Mouse (Mus musculus) ES-E14 (cell line): Measurements from ENCODE around the gene Tes3-ps. TPM values are rescaled to one million over a fixed set of nuclear protein-coding genes. Genes with fewer than 3 reads are reported as not detected.
A peak's percentile ranks its signal among the peaks of the same experiment; 100 is the strongest.

Experiments
- DNase-seq: peaks from one replicate; pipeline ENCODE4 v3.0.0-alpha.2; 2013; ENCODE audit warnings: low read depth, low spot score
- H3K27ac ChIP-seq: 2 replicates; pipeline ENCODE4 v1.5.1; 2012; ENCODE audit warnings: low read depth, mild to moderate bottlenecking, low read length, moderate library complexity, mixed read lengths; ENCODE audit not compliant: poor library complexity, insufficient read depth, severe bottlenecking
- H3K36me3 ChIP-seq: 2 replicates; pipeline ENCODE4 v1.6.1; 2012; ENCODE audit warnings: mild to moderate bottlenecking, low read length, moderate library complexity, mixed read lengths; ENCODE audit not compliant: control insufficient read depth, poor library complexity, insufficient read depth, severe bottlenecking
- H3K4me1 ChIP-seq, 2 experiments: fragments of 150-350 bp in 1 of 2; sonication (generic) in 1 of 2; 2 replicates each; pipeline ENCODE4 v1.6.1; 2012; ENCODE audit warnings: low read length in 2 of 2, mild to moderate bottlenecking in 1 of 2, mixed read lengths in 1 of 2; ENCODE audit not compliant: control insufficient read depth in 2 of 2, insufficient read depth in 2 of 2, poor library complexity in 1 of 2
- H3K4me3 ChIP-seq, 2 experiments: fragments of 150-350 bp in 1 of 2; sonication (generic) in 1 of 2; 2 replicates each; pipeline ENCODE4 v1.5.1; 2012; ENCODE audit warnings: low read length in 2 of 2, low read depth in 1 of 2, mild to moderate bottlenecking in 1 of 2, mixed read lengths in 1 of 2; ENCODE audit not compliant: insufficient read depth in 1 of 2, poor library complexity in 1 of 2, severe bottlenecking in 1 of 2
- H3K9ac ChIP-seq: 2 replicates; pipeline ENCODE4 v1.6.1; 2012; ENCODE audit warnings: low read depth, mild to moderate bottlenecking, low read length, mixed read lengths; ENCODE audit not compliant: poor library complexity, insufficient read depth, severe bottlenecking
- H3K9me3 ChIP-seq: fragments of 150-350 bp; sonication (generic); 2 replicates; pipeline ENCODE4 v1.6.1; 2012; ENCODE audit warnings: low read depth, mild to moderate bottlenecking, low read length; ENCODE audit not compliant: control insufficient read depth, insufficient read depth
- CHD2 ChIP-seq: IDR thresholded peaks from 2 replicates; pipeline ENCODE4 v1.6.1; 2014; ENCODE audit warnings: mild to moderate bottlenecking, low read depth, low read length, inconsistent platforms
- HCFC1 ChIP-seq: IDR thresholded peaks from 2 replicates; pipeline ENCODE4 v1.6.1; 2012; ENCODE audit warnings: low read length, inconsistent platforms, borderline replicate concordance; ENCODE audit not compliant: insufficient read depth
- MAFK ChIP-seq: IDR thresholded peaks from 2 replicates; pipeline ENCODE4 v1.6.1; 2014; ENCODE audit warnings: mild to moderate bottlenecking, low read depth, low read length, inconsistent platforms; ENCODE audit not compliant: insufficient read depth
- ZC3H11A ChIP-seq: IDR thresholded peaks from 2 replicates; pipeline ENCODE4 v1.6.1; 2012; ENCODE audit warnings: low read depth, mild to moderate bottlenecking, inconsistent platforms, low read length, borderline replicate concordance
- ZNF384 ChIP-seq: IDR thresholded peaks from 2 replicates; pipeline ENCODE4 v1.6.1; 2012; ENCODE audit warnings: low read depth, low read length, inconsistent platforms
- in situ Hi-C, 2 experiments: fragments of 600-800 bp; cut with MboI; formaldehyde crosslinking; loops; one replicate each; pipeline ENCODE4 v1.15.1; 2025; ENCODE audit warnings: low sequenced_read_pairs in 2 of 2, inconsistent platforms in 1 of 2; ENCODE audit not compliant: unreplicated experiment in 2 of 2
- total RNA-seq: library from RNA; depleted of rRNA; stranded (reverse); fragments of 300-350 nt; gene quantifications from 2 replicates; pipeline ENCODE4 v1.2.3, GENCODE M21; 2012; rRNA removed

The Tes3-ps gene
- 0.37 and 0.85 TPM in 2 replicates for total RNA-seq

GRCm38 (mm10) chr13:49492376-49493368, at the start of gene Tes3-ps:
Gene Tes3-ps, plus strand, starts transcription at chr13:49493318.
- DNase-seq = no peak
- H3K36me3 ChIP-seq = no peaks in the 10 kb centered on the region
- in situ Hi-C loops = no loop called here
- no peaks in the 10 kb centered on the region for H3K4me1 ChIP-seq
- TF ChIP-seq CHD2 (no peak), ZC3H11A (no peak), MAFK (no peak), HCFC1 (no peak), ZNF384 (no peak)
- H3K9me3 ChIP-seq = no peaks in the 10 kb centered on the region
- H3K9ac ChIP-seq = no peak within 1 kb of the TSS
- H3K4me3 ChIP-seq = no peak within 1 kb of the TSS
- H3K27ac ChIP-seq = no peak within 1 kb of the TSS

DNA sequence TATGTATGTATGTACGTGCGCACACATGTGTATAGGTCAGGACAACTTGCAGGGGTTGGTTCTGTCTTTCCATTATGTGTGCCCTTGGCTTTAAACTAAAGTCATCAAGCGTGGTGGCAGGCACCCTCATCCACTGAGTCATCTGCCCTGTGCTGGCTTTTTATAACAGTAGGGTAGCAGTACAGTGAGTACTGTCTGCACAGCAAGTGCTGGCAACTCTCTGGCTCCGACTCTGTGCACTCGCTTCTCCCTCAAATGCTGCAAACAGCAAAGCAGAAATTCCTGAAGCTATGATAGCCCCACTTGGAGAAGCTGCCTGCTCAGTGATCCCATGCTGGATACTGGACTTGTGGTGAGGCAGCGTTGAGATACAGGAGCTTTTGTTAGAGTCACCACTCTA, 48.7 kb upstream of the Tes3-ps start:
- no peaks in the 10 kb centered on the region for H3K9me3 ChIP-seq
- no peak overlapping the region for H3K4me3 ChIP-seq
- H3K27ac ChIP-seq = no peak overlapping the region
- no peak overlapping the region for H3K9ac ChIP-seq
- H3K36me3 ChIP-seq = peaks cover 15% of the 10 kb centered on the region
- H3K4me1 ChIP-seq = no peaks in the 10 kb centered on the region
- TF ChIP-seq ZNF384 = no peak
- TF ChIP-seq HCFC1 = no peak
- TF ChIP-seq ZC3H11A = no peak
- no peak for TF ChIP-seq MAFK
- TF ChIP-seq CHD2 = no peak
- in situ Hi-C loops = no loop called here
- no peak for DNase-seq

GRCm38 (mm10) chr13:49449318-49449749, 43.8 kb upstream of the Tes3-ps start:
- Histone ChIP-seq H3K9me3 (no peaks in the 10 kb centered on the region), H3K36me3 (peaks cover 9% of the 10 kb centered on the region; the same call in 1 of the 2 replicates), H3K4me1 (0 out of 4 replicates have a peak, but pooled peaks cover 0 to 2% of the 10 kb centered on the region in 2 experiments), H3K4me3 (no peak overlapping the region), H3K27ac (no peak overlapping the region), H3K9ac (no peak overlapping the region)
- TF ChIP-seq ZC3H11A = peak; percentile 55; the same call in 1 of the 2 replicates
- TF ChIP-seq ZNF384 = no peak
- in situ Hi-C loops = no loop called here
- DNase-seq = peak; percentile 40

- Histone ChIP-seq H3K9me3 (no peaks in the 10 kb centered on the region), H3K9ac (no peak overlapping the region), H3K36me3 (peaks cover 16% of the 10 kb centered on the region), H3K4me3 (no peak overlapping the region), H3K27ac (no peak overlapping the region), H3K4me1 (no peaks in the 10 kb centered on the region)
- in situ Hi-C loops = no loop called here
- TF ChIP-seq ZC3H11A (no peak), CHD2 (no peak), MAFK (no peak), HCFC1 (no peak), ZNF384 (no peak)
- DNase-seq = no peak
Observed at GRCm38 (mm10) chr13:49460276-49460675, 32.8 kb upstream of the Tes3-ps start.
